Mouse (Mus musculus): ENCODE measurements around the gene Cs.

The Cs gene

GRCm38 (mm10) chr10:128409692-128410559 lies 72.4 kb downstream of the Cs start:
- DNase-seq (ENCODE audit: low spot score): peak; percentile 98

- no peak for DNase-seq (ENCODE audit: low spot score)
These were observed 73.0 kb downstream of the Cs start for GRCm38 (mm10) chr10:128410560-128410845.

GRCm38 (mm10) chr10:128411211-128412054 lies 73.9 kb downstream of the Cs start, which contains the start of the genes Nabp2 and Rnf41:
Gene Nabp2 (minus strand): TSS chr10:128411492.
Gene Rnf41 (plus strand): TSS chr10:128411657.
- peak; percentile 94 for DNase-seq (ENCODE audit: low spot score)

- DNase-seq (ENCODE audit: low spot score): no peak
These were observed 74.5 kb downstream of the Cs start for GRCm38 (mm10) chr10:128412055-128412381.

All from T-cell, adult 2 months (primary cell).